Mouse (Mus musculus) macrophage (primary cell): ENCODE data around the gene Fkrp. TPM values are rescaled to one million over a fixed set of nuclear protein-coding genes. Genes with fewer than 3 reads are reported as not detected.

Experiments
- H3K27ac ChIP-seq: fragments of 350-480 bp; formaldehyde crosslinking; 2 replicates; pipeline ENCODE4 v1.9.0; 2021
- H3K36me3 ChIP-seq: fragments of 350-480 bp; formaldehyde crosslinking; 2 replicates; pipeline ENCODE4 v1.9.0; 2021; ENCODE audit errors: inconsistent target
- H3K4me3 ChIP-seq: fragments of 350-480 bp; formaldehyde crosslinking; 2 replicates; pipeline ENCODE4 v1.9.0; 2021; ENCODE audit errors: inconsistent target
- H3K79me2 ChIP-seq: fragments of 350-480 bp; formaldehyde crosslinking; 2 replicates; pipeline ENCODE4 v1.9.0; 2021; ENCODE audit errors: inconsistent target
- WGBS: methylation state at CpG from one replicate; pipeline ENCODE4 v1.1.7; 2026; ENCODE audit warnings: inconsistent platforms; ENCODE audit not compliant: missing documents; 5-methylcytosine and 5-hydroxymethylcytosine counted together
- polyA plus RNA-seq: library from polyadenylated mRNA; stranded (reverse); fragments of 250-400 nt; gene quantifications from 3 replicates; pipeline ENCODE4 v1.2.4, GENCODE M21; 2018; ENCODE audit warnings: inconsistent platforms
- total RNA-seq, 78 experiments: library from RNA; depleted of rRNA; stranded (reverse); fragments of 250-400 nt; gene quantifications; 1 replicate in 9 of 78; 2 replicates in 24 of 78; 3 replicates in 43 of 78; 4 replicates in 2 of 78; pipeline ENCODE4 v1.2.4; 2018; ENCODE audit warnings: inconsistent platforms in 56 of 78

Gene Fkrp
- total RNA-seq (2018; cell fraction: chromatin; rRNA removed): 10 to 100 TPM in 24 of 26 experiments, 1 to 10 TPM in 2; 6.6 to 22.3 (median 15.6) TPM
- 10 to 100 TPM; 13.5 to 30.2 (median 19.0) TPM for total RNA-seq (2018; cell fraction: cytosol; rRNA removed)
- total RNA-seq (2018; cell fraction: nucleus; rRNA removed): 10 to 100 TPM; 18.6 to 38.5 (median 25.3) TPM
- 17.4 to 25.4 TPM (median 20.5 TPM) in 3 replicates for polyA plus RNA-seq

DNA sequence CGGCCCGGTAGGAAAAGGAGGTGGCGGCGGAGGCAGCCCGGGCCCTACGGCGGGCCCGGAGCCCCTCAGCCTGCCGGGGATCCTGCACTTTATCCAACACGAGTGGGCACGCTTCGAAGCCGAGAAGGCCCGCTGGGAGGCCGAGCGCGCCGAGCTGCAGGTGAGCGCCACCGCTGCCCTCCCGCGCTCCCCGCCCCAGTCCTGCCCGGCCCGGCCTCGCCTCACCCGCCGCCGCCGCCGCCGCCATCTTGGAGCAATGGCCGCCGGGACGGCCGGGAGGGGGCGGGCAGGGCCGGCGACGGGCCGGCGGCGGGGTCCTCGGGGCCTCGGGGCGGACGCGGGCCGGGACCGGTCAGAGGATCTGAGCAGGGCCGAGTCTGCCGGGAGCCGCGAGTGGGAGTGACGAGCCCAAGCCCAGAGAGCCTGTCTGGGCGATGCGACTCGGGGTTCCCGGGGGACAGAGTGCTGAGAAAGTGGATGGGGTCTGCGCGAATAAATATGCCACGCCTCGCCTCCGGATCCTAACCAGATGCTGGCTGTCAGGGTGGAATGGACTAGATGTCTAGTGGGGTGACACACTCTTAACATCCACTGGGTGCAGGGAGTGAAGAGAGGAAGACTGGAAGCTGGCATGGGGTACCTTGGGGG, at the start of gene Fkrp:
Gene Fkrp, minus strand, starts transcription at position 258 of the 648 bp plus-strand sequence.
- 1% methylated on average over 50 of the region's 64 CpGs for WGBS
- Histone ChIP-seq H3K79me2 (peaks cover 47% of the 10 kb centered on the region), H3K36me3 (0 out of 2 replicates have a peak, but pooled peaks cover 5% of the 10 kb centered on the region), H3K27ac (peak within 1 kb of the TSS; percentile 37; the same call in 1 of the 2 replicates), H3K4me3 (peak within 1 kb of the TSS; percentile 90)

DNA sequence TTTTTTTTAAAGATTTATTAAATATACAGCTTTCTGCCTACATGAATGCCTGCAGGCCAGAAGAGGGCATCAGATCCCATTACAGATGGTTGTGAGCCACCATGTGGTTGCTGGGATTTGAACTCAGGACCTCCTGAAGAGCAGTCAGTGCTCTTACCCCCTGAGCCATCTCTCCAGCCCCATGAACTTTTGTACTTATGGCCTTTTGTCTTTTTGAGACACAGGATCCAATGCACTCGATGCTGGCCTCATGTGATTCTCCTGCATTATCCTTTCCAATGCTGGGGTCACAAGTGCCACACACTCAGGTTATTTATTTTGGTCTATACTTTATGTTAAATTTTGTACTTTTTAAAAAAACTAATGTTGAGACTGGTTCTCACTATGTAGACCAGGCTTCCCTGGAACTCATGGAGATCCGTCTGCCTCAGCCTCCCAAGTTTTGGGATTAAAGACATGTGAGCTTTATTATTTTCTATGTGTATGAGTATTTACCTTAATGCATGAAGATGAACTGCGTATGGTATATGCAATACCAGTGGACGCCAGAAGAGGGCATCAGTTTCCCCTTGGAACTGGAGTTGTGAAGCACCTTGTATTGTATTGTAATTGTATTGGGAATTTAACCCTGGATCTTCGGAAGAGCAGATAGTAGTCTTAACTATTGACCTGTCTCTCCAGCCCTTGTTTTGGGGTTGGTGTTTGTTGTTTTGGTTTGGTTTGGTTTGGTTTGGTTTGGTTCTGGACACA, 43.5 kb upstream of the Fkrp start:
- H3K4me3 ChIP-seq: no peak overlapping the region
- WGBS: 55% methylated on average over 5 of the region's 5 CpGs
- peaks cover 18% of the 10 kb centered on the region for H3K36me3 ChIP-seq
- H3K79me2 ChIP-seq: no peaks in the 10 kb centered on the region
- H3K27ac ChIP-seq: no peak overlapping the region

DNA sequence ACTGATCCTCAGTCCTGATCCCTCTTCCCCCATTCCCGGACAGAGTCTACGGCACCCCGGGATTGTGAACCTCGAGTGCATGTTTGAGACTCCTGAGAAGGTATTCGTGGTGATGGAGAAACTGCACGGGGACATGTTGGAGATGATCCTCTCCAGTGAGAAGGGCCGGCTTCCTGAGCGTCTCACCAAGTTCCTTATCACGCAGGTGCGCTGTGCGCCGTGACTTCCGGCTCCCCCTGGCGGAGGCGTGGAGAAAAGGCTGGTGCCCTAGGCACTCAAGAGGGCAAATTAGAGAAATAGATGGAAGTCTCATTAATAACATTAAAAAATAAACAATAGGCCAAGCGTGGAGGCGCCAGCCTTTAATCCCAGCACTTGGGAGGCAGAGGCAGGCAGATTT, 41.8 kb upstream of the Fkrp start:
- no peak overlapping the region for H3K27ac ChIP-seq
- 53% methylated on average over 15 of the region's 17 CpGs for WGBS
- peaks cover 28% of the 10 kb centered on the region for H3K36me3 ChIP-seq
- no peak overlapping the region for H3K4me3 ChIP-seq
- no peaks in the 10 kb centered on the region for H3K79me2 ChIP-seq

DNA sequence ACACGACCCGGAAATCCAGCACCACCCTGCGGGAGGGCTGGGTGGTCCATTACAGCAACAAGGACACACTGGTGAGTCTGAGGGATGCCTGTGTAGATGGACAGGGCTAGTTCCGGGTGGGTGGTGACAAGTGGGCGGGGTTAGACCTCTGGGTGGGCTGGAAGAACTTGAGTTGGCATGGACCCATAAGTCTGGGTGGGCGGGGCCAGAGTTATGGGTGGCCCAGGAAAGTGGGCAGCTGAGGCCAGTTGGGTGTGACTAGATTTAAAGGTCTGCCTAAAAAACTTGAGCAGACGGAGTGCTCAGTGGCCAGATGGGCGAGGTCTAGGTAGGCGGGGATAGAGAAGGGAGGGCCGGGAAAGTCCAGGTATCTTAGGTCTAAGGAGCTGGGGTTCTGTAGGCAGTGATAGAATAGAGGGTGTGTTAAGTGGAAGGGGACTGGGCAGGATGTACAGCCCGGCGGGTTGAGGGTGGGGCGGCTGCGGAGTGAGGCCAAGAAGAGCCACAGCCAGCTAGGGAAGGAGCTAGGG, 36.8 kb upstream of the Fkrp start:
- WGBS: 93% methylated on average over 14 of the region's 14 CpGs
- Histone ChIP-seq H3K36me3 (peaks cover 35% of the 10 kb centered on the region), H3K27ac (no peak overlapping the region), H3K79me2 (no peaks in the 10 kb centered on the region), H3K4me3 (no peak overlapping the region)

DNA sequence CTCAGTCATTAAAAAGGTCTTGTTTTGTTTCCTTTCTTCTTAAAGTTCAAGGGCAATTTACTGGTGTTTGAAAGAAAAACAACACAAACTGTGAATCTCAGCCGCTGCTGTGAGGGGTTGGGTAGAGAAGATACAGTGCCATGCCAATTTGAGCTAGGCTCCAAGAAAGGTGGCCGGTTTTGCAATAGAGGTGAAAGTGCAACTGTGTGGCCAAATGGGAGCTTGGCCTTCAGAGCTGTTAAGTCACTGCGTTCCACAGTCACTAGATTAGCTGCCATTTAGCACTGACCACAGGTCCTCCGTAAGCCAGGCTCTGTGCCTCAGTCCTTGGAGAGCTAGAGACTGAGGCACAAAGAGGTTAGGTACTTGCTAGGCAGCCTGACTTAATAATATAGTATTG, 35.1 kb upstream of the Fkrp start:
- Histone ChIP-seq H3K79me2 (no peaks in the 10 kb centered on the region), H3K27ac (no peak overlapping the region), H3K4me3 (no peak overlapping the region), H3K36me3 (peaks cover 31% of the 10 kb centered on the region)
- 96% methylated on average over 4 of the region's 4 CpGs for WGBS

DNA sequence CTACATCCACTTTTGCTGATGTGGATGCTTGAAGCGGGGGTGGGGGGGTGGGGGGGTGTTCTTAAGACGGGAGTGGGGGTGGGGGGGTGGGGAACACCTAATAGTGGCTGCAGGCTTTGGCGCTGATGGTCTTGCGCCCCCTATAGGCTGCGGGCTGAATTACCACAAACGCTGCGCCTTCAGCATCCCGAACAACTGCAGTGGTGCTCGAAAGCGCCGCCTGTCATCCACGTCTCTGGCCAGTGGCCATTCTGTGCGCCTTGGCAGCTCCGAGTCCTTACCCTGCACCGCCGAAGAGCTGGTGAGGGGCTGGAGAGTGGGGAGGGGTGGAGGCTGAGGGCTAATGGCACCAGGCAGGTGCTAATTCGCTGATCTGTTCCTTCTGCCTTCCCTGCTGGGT, 32.0 kb upstream of the Fkrp start:
- no peak overlapping the region for H3K27ac ChIP-seq
- 64% methylated on average over 12 of the region's 17 CpGs for WGBS
- no peaks in the 10 kb centered on the region for H3K79me2 ChIP-seq
- H3K36me3 ChIP-seq: peaks cover 8% of the 10 kb centered on the region; the same call in 1 of the 2 replicates
- H3K4me3 ChIP-seq: no peak overlapping the region

DNA sequence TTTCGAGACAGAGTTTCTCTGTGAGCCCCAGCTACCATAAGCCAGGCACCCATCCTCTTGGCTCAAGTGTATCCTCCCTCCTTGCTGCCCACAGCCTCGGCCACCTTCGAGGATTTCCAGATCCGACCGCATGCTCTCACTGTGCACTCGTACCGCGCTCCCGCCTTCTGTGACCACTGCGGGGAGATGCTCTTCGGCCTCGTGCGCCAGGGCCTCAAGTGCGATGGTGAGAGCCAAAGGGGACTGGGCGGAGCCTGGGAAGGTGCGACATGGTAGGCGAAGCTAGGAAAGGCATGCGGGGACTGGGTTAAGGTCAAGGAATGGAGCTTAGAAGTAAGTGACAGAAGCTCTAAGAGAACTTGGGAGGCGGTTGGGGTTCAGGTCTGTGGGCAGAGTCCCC, 31.0 kb upstream of the Fkrp start:
- Histone ChIP-seq H3K4me3 (no peak overlapping the region), H3K36me3 (no peaks in the 10 kb centered on the region; the same call in 1 of the 2 replicates), H3K27ac (no peak overlapping the region), H3K79me2 (no peaks in the 10 kb centered on the region)
- WGBS: 94% methylated on average over 16 of the region's 19 CpGs

DNA sequence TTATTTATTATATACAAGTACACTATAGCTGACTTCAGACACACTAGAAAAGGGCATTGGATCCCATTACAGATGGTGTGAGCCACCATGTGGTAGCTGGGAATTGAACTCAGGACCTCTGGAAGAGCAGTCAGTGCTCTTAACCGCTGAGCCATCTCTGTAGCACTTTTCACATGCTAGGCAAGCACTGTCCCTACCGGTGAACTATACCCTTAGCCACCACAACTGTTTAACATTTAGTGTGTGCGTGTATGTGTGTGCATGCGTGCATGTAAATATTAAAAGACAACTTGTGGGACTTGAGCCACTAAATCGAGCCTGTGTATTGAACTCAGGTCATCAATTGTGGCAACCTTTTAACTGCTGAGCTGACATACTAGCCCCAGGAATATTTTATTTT, 30.2 kb upstream of the Fkrp start:
- Histone ChIP-seq H3K27ac (no peak overlapping the region), H3K36me3 (no peaks in the 10 kb centered on the region; the same call in 1 of the 2 replicates), H3K4me3 (no peak overlapping the region), H3K79me2 (no peaks in the 10 kb centered on the region)
- WGBS: 94% methylated on average over 5 of the region's 5 CpGs

DNA sequence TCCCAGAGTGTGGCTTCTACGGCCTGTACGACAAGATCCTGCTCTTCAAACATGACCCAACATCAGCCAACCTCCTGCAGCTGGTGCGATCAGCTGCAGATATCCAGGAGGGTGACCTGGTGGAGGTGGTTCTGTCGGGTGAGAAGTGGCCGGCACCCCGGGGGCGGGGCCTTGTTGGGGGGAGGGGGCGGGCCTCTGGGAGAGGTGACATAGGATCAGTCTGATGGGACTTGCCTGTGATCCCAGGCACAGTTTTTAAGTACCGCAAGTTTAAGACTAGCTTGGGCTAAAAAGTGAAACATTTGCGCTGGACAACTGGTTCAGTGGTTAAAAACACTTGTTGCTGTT, 29.3 kb upstream of the Fkrp start:
- Histone ChIP-seq H3K27ac (no peak overlapping the region), H3K79me2 (no peaks in the 10 kb centered on the region), H3K4me3 (peak overlapping the region; percentile 38; the same call in 1 of the 2 replicates), H3K36me3 (no peaks in the 10 kb centered on the region; the same call in 1 of the 2 replicates)
- 45% methylated on average over 10 of the region's 10 CpGs for WGBS

DNA sequence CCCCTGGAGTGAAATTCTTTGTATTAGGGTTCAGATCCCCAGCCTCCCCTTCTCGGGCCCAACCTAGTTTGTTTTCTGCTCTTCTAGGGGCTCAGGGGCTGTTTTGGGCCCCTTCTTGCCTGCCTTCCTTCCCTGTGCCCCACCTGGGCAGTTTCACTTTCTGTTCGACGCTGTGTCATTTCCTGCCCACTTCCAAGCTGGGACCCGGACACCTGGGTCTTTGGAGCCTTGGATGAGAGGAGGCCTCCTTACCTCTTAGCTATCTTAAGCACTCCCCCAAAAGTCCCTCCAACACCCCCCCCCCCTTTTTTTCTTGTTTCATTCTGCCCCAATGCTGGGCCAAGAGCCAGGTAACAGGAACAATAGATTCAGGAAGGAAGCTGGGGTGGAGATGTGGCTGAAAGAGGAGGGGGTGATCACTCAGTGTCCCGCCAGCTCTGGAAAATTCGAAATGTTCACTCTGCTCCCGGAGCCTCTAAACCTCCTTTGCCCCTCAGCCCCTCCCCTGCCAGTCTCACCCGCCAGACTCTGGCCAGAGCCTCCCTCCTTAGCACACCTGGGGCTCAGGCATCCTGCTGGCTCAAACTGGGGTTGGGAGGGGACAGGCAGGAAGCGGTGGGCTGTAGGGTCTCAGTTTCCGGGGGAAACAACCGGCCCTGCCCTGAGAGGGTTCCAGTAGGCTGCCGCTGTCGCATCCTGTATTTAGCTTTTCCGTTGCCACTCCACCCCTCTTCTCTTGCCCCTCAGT, 28.7 kb upstream of the Fkrp start:
- WGBS: 28% methylated on average over 14 of the region's 14 CpGs
- Histone ChIP-seq H3K27ac (0 out of 2 replicates have a peak overlapping the region, but pooled peaks have one; percentile 5), H3K79me2 (no peaks in the 10 kb centered on the region), H3K4me3 (peak overlapping the region; percentile 38), H3K36me3 (peaks cover 2% of the 10 kb centered on the region; the same call in 1 of the 2 replicates)

DNA sequence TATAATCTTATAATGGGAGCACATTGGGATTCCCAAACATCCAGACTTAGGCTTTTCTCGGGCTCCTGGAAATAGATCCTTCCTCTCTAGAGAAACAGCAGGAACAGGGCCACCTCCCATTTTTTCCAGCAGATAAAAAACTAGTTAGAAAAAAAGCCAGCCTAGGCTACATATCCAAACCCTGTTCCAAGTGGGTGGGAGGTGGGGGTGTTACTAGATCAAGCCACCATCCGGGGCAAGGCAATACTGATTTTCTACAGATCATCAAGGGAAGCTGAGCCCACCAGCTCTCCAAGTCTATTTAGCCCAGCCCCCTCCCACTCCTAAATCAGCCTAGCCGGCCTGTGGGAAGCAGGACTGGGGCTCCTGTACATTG, 28.2 kb upstream of the Fkrp start:
- H3K27ac ChIP-seq: 0 out of 2 replicates have a peak overlapping the region, but pooled peaks have one; percentile 5
- peaks cover 6% of the 10 kb centered on the region; the same call in 1 of the 2 replicates for H3K36me3 ChIP-seq
- peak overlapping the region; percentile 38 for H3K4me3 ChIP-seq
- no peaks in the 10 kb centered on the region for H3K79me2 ChIP-seq
- 39% methylated on average over 3 of the region's 3 CpGs for WGBS

DNA sequence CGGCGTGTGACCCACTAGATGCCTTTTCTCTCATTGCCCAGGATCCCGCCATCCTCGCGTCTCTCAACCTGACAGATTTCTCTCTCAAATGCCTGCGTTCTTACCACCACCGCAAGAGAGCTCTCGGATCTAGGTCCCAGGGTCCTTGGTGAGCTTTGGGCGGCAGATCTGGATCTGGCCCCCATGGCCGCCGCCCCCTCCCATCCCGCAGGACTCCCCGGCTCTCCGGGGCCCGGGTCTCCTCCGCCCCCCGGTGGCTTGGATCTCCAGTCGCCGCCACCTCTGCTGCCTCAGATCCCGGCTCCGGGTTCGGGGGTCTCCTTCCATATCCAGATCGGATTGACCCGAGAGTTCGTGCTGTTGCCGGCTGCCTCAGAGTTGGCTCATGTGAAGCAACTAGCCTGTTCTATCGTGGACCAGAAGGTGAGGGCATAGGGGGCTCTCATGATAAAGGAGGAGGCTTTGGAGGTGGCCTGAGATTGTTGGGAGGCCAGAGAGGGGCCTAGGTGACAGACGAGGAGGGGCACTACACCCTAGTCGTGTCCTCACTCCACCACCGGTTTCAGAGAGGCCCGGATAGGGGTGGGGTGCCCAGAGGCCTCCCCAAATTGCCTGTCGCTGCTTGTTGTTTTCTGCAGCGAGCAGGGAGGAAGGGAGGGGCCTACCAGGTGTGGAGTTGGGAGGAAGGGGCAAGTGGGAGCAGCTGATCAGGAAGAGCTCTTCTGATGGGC, 27.1 kb upstream of the Fkrp start:
- 4% methylated on average over 30 of the region's 33 CpGs for WGBS
- H3K27ac ChIP-seq: peak overlapping the region; percentile 42; the same call in 1 of the 2 replicates

DNA sequence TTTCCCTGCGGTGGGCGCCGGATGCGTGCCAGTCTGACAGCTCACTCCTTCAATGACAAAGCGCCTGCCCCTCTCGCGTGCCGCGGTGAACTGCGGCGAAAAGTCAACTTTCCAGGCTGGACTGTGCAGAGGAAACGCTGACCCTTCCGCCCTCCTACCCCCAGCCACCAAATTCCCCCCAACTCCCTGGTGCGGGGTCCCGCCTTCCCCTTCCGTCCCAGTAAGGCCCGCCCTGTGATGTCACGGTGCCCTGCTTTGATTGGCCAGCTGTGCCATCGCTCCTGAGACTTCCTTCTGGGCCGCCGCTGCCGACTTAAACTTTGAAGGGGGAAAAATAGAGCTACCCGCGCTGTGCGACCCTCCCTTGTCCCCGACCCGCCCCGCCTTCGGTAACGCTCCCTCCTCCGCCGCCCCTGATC, 26.1 kb upstream of the Fkrp start, which contains the start of gene Prkd2:
Gene Prkd2, plus strand, starts transcription at position 258 of the 419 bp plus-strand sequence.
- H3K36me3 ChIP-seq: peaks cover 24% of the 10 kb centered on the region; the same call in 1 of the 2 replicates
- peak within 1 kb of the TSS; percentile 89 for H3K4me3 ChIP-seq
- WGBS: 1% methylated on average over 27 of the region's 32 CpGs
- H3K27ac ChIP-seq: peak within 1 kb of the TSS; percentile 42
- H3K79me2 ChIP-seq: no peaks in the 10 kb centered on the region

More for the DNA sequence above, 27.1 kb upstream of the Fkrp start:
- Histone ChIP-seq H3K36me3 (peaks cover 15% of the 10 kb centered on the region; the same call in 1 of the 2 replicates), H3K4me3 (peak overlapping the region; percentile 89), H3K79me2 (no peaks in the 10 kb centered on the region)
